Comparison of ENCODE assay signal across 8 mouse cellular contexts in the genomic region with DNA sequence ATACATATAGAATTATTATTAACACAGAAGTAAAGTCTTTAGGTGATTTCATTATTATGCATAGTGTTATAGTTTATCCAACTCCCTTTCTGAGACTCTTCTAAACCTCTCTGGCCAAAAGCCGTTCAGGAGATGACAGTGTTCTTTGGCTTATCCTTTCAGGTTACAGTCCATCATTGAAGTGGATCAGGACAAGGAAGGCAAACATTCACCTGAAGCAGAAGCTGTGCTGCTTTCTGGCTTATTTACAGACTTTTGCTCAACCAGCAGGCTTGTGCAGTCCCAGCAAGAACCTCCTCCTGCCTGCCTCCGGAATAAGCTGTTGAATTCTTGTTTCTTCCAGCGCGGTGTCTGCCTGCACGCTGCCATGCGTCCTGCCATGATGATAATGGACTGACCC. TPM values are rescaled to one million over a fixed set of nuclear protein-coding genes. Genes with fewer than 3 reads are reported as not detected.
DNase-seq lines count a peak whose midpoint lies in the region; ATAC-seq and TF ChIP-seq lines count a peak whose summit lies in the region.

Gene Tpst1 (plus strand): TSS at position 301 of the 400 bp plus-strand sequence.

- no peak for TF ChIP-seq EP300 in stomach, postnatal 0 days (optimal IDR thresholded peaks at IDR 0.05)

- H3K4me1 ChIP-seq in kidney, embryonic 15.5 days: 0 out of 2 replicates have a peak, but pooled peaks cover 3% of the 10 kb centered on the region
- H3K4me1 ChIP-seq in limb, embryonic 12.5 days (replicated peaks): no peaks in the 10 kb centered on the region
- no peaks in the 10 kb centered on the region for H3K4me1 ChIP-seq in stomach, postnatal 0 days (replicated peaks; ENCODE audit: control insufficient read depth, insufficient read depth)

- ATAC-seq in kidney, embryonic 15.5 days (replicated peaks; ENCODE audit: low FRiP score): no peak
- ATAC-seq in limb, embryonic 12.5 days (ENCODE audit: insufficient number of reproducible peaks, insufficient read depth, low FRiP score, low TSS enrichment, low read depth): no peak
- ATAC-seq in stomach, postnatal 0 days (ENCODE audit: low FRiP score, low TSS enrichment): no peak

- no peaks in the 10 kb centered on the region for H3K36me3 ChIP-seq in kidney, embryonic 15.5 days
- H3K36me3 ChIP-seq in limb, embryonic 12.5 days: no peaks in the 10 kb centered on the region
- H3K36me3 ChIP-seq in stomach, postnatal 0 days (ENCODE audit: control insufficient read depth, insufficient read depth, low read length): no peaks in the 10 kb centered on the region

- no peak within 1 kb of the TSS for H3K4me2 ChIP-seq in kidney, embryonic 15.5 days
- H3K4me2 ChIP-seq in limb, embryonic 12.5 days: no peak within 1 kb of the TSS
- no peak within 1 kb of the TSS for H3K4me2 ChIP-seq in stomach, postnatal 0 days (replicated peaks; ENCODE audit: low read depth)

- DNase-seq in kidney, adult 11 months: no peak
- DNase-seq in adrenal gland, postnatal 25 days: no peak
- no peak for DNase-seq in heart, postnatal 10 days
- DNase-seq in stomach, postnatal 0 days (ENCODE audit: low spot score): no peak
- no peak for DNase-seq in ovary, postnatal 36 days (ENCODE audit: low spot score)
- no peak for DNase-seq in frontal cortex, postnatal 25 days (ENCODE audit: low spot score in 2 of 2)

- no peaks in the 10 kb centered on the region for H3K27me3 ChIP-seq in kidney, embryonic 15.5 days
- H3K27me3 ChIP-seq in limb, embryonic 12.5 days: no peaks in the 10 kb centered on the region
- no peaks in the 10 kb centered on the region; the same call in 1 of the 2 replicates for H3K27me3 ChIP-seq in stomach, postnatal 0 days (ENCODE audit: control insufficient read depth, insufficient read depth, low read length)

- no peaks in the 10 kb centered on the region for H3K9me3 ChIP-seq in kidney, embryonic 15.5 days (replicated peaks)
- H3K9me3 ChIP-seq in limb, embryonic 12.5 days: no peaks in the 10 kb centered on the region; the same call in 1 of the 2 replicates
- H3K9me3 ChIP-seq in stomach, postnatal 0 days (ENCODE audit: control insufficient read depth, low read length): no peaks in the 10 kb centered on the region

- H3K9ac ChIP-seq in kidney, embryonic 15.5 days: no peak within 1 kb of the TSS
- H3K9ac ChIP-seq in limb, embryonic 12.5 days (replicated peaks): no peak within 1 kb of the TSS
- H3K9ac ChIP-seq in stomach, postnatal 0 days (ENCODE audit: low read length): no peak within 1 kb of the TSS

- TF ChIP-seq CTCF in stomach, postnatal 0 days (IDR thresholded peaks at IDR 0.05; ENCODE audit: low read depth): no peak

- 93% methylated on average over 6 of the region's 6 CpGs for WGBS in kidney, embryonic 15.5 days
- WGBS in limb, embryonic 12.5 days: 91% methylated on average over 6 of the region's 6 CpGs
- 84% methylated on average over 6 of the region's 6 CpGs for WGBS in stomach, postnatal 0 days

- H3K27ac ChIP-seq in kidney, embryonic 15.5 days: no peak within 1 kb of the TSS
- no peak within 1 kb of the TSS for H3K27ac ChIP-seq in limb, embryonic 12.5 days
- H3K27ac ChIP-seq in stomach, postnatal 0 days (replicated peaks): no peak within 1 kb of the TSS

- H3K4me3 ChIP-seq in kidney, embryonic 15.5 days (replicated peaks): no peak within 1 kb of the TSS
- no peak within 1 kb of the TSS for H3K4me3 ChIP-seq in limb, embryonic 12.5 days (replicated peaks)
- no peak within 1 kb of the TSS for H3K4me3 ChIP-seq in stomach, postnatal 0 days (ENCODE audit: low read depth, low read length)

- intact Hi-C loops in heart, postnatal 10 days (cut with DNase I): no loop called here

RNA-seq across cellular contexts. Expression of gene Tpst1, which starts in this region (rescaled TPM):
- 67.7 and 72.5 TPM in 2 replicates for polyA plus RNA-seq in kidney, embryonic 15.5 days (2015; fragmentation: Nextera tagmentation; extraction: Ambion mirVana)
- total RNA-seq in adrenal gland, postnatal 25 days (2021): 48.5 and 55.1 TPM in 2 replicates
- total RNA-seq in heart, postnatal 10 days (2021): 10 to 100 TPM; 22.5 to 24.8 TPM
- polyA plus RNA-seq in limb, embryonic 12.5 days (2016; fragmentation: Nextera tagmentation; extraction: Ambion mirVana): 83.5 and 85.3 TPM in 2 replicates
- polyA plus RNA-seq in stomach, postnatal 0 days (2015; fragmentation: Nextera tagmentation; extraction: Ambion mirVana): 44.5 and 47.3 TPM in 2 replicates
